Mouse (Mus musculus): ENCODE measurements around the gene Pitpnc1. TPM values are rescaled to one million over a fixed set of nuclear protein-coding genes. Genes with fewer than 3 reads are reported as not detected.
"Not testable (repeated sequence)": the region's sequence is repeated elsewhere in the genome, so short reads cannot be mapped to it uniquely, and the experiment has no call there.

Gene Pitpnc1
- polyA plus RNA-seq, 1 experiment, result 11.3 TPM

DNA sequence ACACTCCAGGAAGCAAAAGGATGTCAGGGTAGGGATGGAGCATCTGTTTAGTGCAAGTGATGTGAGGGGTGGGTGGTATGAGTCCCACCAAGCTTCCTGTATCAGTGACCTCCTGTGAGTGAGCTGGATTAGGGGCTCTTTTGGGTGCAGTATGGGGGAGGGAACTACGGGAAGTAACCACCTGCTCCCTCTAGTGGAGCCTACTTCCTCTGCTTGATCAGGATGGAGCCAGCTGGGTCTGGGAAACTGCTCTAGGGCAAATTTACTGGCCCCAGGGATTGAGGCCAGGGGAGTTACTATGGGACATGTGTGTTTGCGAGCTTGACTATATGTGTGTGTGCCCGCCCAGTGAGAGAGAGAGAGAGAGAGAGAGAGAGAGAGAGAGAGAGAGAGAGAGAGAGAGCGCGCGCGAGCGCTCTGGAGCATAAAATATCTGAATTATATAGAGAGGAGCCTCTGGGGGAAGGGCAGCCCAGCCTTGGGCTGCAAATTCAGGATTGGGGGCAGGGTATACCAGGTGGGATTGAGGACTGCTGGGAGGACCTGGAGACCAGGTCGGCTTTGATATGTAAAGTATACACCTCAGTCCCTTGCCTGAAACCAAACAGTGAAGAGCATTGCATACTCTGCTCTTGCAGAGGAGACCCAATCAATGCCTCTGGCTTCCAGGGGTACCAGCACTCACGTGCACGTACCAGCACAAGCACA, 39.3 kb upstream of the Pitpnc1 start:
- H3K36me3 ChIP-seq (ENCODE audit: control insufficient read depth, insufficient read depth, low read length), result no peaks in the 10 kb centered on the region
- H3K4me1 ChIP-seq (replicated peaks; ENCODE audit: control insufficient read depth, insufficient read depth, low read length), result peaks cover 5% of the 10 kb centered on the region
- 53% methylated on average over 11 of the region's 11 CpGs for WGBS
- peak; percentile 14 for DNase-seq
- no peaks in the 10 kb centered on the region for H3K27me3 ChIP-seq (ENCODE audit: control insufficient read depth, insufficient read depth, low read length)
- H3K27ac ChIP-seq (ENCODE audit: control insufficient read depth, insufficient read depth, low read length), result no peak overlapping the region
- TF ChIP-seq POLR2A (IDR thresholded peaks at IDR 0.05; ENCODE audit: control insufficient read depth, extremely low read depth, insufficient read depth, low read length, poor library complexity), result no peak
- no peak for TF ChIP-seq CTCF (IDR thresholded peaks at IDR 0.05; ENCODE audit: borderline replicate concordance, control insufficient read depth, extremely low read depth, insufficient read depth, low read length, poor library complexity)
- no peak overlapping the region for H3K4me3 ChIP-seq (ENCODE audit: control insufficient read depth, insufficient read depth, low read length)

DNA sequence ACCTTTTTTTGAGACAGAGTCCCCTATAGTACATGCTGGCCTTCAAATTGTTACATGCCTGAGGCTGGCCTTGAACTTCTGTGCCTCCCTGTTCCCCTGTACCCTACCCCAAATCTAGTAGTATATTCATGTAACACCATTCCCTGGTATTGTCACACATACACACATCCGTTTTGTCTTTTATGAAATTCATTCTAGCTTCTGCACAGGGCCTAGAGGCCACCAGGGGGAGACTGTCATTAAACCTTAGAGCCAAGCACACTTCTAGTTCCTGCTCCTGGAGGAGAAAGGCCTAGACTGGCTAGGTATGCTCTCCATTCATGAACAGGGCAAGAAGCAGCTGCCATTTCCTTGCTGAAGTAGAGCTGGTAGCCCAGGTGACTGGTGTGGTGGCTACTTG, 35.8 kb upstream of the Pitpnc1 start:
- 57% methylated on average over 1 of the region's 1 CpGs for WGBS
- Histone ChIP-seq H3K36me3 (ENCODE audit: control insufficient read depth, insufficient read depth, low read length) (no peaks in the 10 kb centered on the region), H3K4me3 (ENCODE audit: control insufficient read depth, insufficient read depth, low read length) (no peak overlapping the region), H3K27me3 (ENCODE audit: control insufficient read depth, insufficient read depth, low read length) (no peaks in the 10 kb centered on the region), H3K4me1 (replicated peaks; ENCODE audit: control insufficient read depth, insufficient read depth, low read length) (peaks cover 5% of the 10 kb centered on the region), H3K27ac (ENCODE audit: control insufficient read depth, insufficient read depth, low read length) (no peak overlapping the region)
- TF ChIP-seq POLR2A (IDR thresholded peaks at IDR 0.05; ENCODE audit: control insufficient read depth, extremely low read depth, insufficient read depth, low read length, poor library complexity), result no peak
- peak; percentile 44 for DNase-seq

DNA sequence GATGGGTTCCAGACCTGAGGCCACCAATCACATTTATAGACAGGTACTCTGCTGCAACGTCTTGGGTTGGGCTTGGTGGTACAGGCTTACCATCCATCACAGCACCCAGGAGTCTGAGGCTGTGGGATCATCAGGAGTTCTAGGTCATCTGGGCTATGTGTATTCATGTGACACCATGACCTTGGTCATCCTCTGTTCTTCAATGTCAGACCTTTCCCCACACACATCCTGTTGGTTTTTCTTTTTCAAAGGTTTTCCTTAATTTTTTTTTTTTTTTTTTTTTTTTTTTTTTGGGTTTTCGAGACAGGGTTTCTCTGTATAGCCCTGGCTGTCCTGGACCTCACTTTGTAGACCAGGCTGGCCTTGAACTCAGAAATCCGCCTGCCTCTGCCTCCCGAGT, 33.9 kb upstream of the Pitpnc1 start:
- not testable (repeated sequence) for H3K27ac ChIP-seq (ENCODE audit: control insufficient read depth, insufficient read depth, low read length); H3K4me3 ChIP-seq (ENCODE audit: control insufficient read depth, insufficient read depth, low read length); DNase-seq; H3K4me1 ChIP-seq (replicated peaks; ENCODE audit: control insufficient read depth, insufficient read depth, low read length); H3K27me3 ChIP-seq (ENCODE audit: control insufficient read depth, insufficient read depth, low read length); H3K36me3 ChIP-seq (ENCODE audit: control insufficient read depth, insufficient read depth, low read length)
- WGBS, result 93% methylated on average over 3 of the region's 4 CpGs

GRCm38 (mm10) chr11:107502801-107503200, 32.3 kb upstream of the Pitpnc1 start:
- Histone ChIP-seq H3K27ac (ENCODE audit: control insufficient read depth, insufficient read depth, low read length) (no peak overlapping the region), H3K36me3 (ENCODE audit: control insufficient read depth, insufficient read depth, low read length) (peaks cover 12% of the 10 kb centered on the region), H3K27me3 (ENCODE audit: control insufficient read depth, insufficient read depth, low read length) (no peaks in the 10 kb centered on the region), H3K4me3 (ENCODE audit: control insufficient read depth, insufficient read depth, low read length) (no peak overlapping the region), H3K4me1 (replicated peaks; ENCODE audit: control insufficient read depth, insufficient read depth, low read length) (no peaks in the 10 kb centered on the region)
- WGBS, result 91% methylated on average over 8 of the region's 8 CpGs
- TF ChIP-seq POLR2A (IDR thresholded peaks at IDR 0.05; ENCODE audit: control insufficient read depth, extremely low read depth, insufficient read depth, low read length, poor library complexity) (no peak), CTCF (IDR thresholded peaks at IDR 0.05; ENCODE audit: borderline replicate concordance, control insufficient read depth, extremely low read depth, insufficient read depth, low read length, poor library complexity) (no peak)
- DNase-seq, result no peak

DNA sequence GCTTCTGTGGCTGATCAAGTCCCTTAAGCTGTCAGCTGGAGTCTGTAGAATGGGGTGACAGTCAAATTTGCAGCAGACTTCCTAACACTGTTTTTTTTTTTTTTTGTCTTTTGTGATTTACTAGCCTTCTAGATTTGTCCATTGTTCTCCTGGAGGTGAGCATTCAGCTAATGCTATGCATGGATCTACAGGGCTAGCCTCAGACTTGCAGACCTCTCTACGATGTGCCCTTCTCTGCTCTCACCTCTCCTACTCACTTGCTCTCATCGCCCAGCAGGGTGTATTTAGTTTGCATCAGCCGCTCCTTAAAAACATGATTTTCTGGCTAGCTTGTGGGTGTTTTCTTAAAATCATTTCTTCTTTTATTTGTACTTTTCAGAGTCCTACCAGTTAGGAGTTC, 13.8 kb upstream of the Pitpnc1 start:
- 98% methylated on average over 3 of the region's 3 CpGs for WGBS
- Histone ChIP-seq H3K36me3 (ENCODE audit: control insufficient read depth, insufficient read depth, low read length) (peaks cover 40% of the 10 kb centered on the region), H3K27me3 (ENCODE audit: control insufficient read depth, insufficient read depth, low read length) (no peaks in the 10 kb centered on the region), H3K4me3 (ENCODE audit: control insufficient read depth, insufficient read depth, low read length) (no peak overlapping the region), H3K4me1 (replicated peaks; ENCODE audit: control insufficient read depth, insufficient read depth, low read length) (peaks cover 2% of the 10 kb centered on the region; the same call in 1 of the 2 replicates), H3K27ac (ENCODE audit: control insufficient read depth, insufficient read depth, low read length) (no peak overlapping the region)
- DNase-seq, result no peak
- TF ChIP-seq CTCF (IDR thresholded peaks at IDR 0.05; ENCODE audit: borderline replicate concordance, control insufficient read depth, extremely low read depth, insufficient read depth, low read length, poor library complexity) (no peak), POLR2A (IDR thresholded peaks at IDR 0.05; ENCODE audit: control insufficient read depth, extremely low read depth, insufficient read depth, low read length, poor library complexity) (no peak)

DNA sequence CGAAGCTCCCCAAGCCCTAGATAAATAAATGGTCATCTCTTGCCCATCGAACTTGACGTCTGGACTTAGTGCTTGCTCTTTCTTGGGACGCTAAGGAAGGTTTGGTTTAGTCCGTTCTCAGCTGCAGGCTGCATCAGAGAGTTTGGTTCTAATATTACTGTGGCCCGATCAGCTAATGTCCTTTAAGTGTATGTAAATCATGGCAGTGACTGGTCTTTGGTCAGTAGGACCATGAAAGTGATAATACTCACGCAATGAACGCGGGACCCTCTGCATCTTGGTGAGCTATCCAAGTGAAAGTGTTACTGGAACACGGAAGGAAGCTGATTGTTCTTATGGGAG, 9.3 kb upstream of the Pitpnc1 start:
- Histone ChIP-seq H3K27me3 (ENCODE audit: control insufficient read depth, insufficient read depth, low read length) (no peaks in the 10 kb centered on the region), H3K27ac (ENCODE audit: control insufficient read depth, insufficient read depth, low read length) (no peak overlapping the region), H3K36me3 (ENCODE audit: control insufficient read depth, insufficient read depth, low read length) (peaks cover 2% of the 10 kb centered on the region; the same call in 1 of the 2 replicates), H3K4me3 (ENCODE audit: control insufficient read depth, insufficient read depth, low read length) (peak overlapping the region; percentile 66), H3K4me1 (replicated peaks; ENCODE audit: control insufficient read depth, insufficient read depth, low read length) (peaks cover 2% of the 10 kb centered on the region; the same call in 1 of the 2 replicates)
- under 1% methylated on average over 10 of the region's 10 CpGs for WGBS
- TF ChIP-seq CTCF (IDR thresholded peaks at IDR 0.05; ENCODE audit: borderline replicate concordance, control insufficient read depth, extremely low read depth, insufficient read depth, low read length, poor library complexity) (no peak), POLR2A (IDR thresholded peaks at IDR 0.05; ENCODE audit: control insufficient read depth, extremely low read depth, insufficient read depth, low read length, poor library complexity) (no peak)
- DNase-seq, result no peak

All from thymus, adult 2 months (tissue).